Mouse (Mus musculus): Measurements from ENCODE around the gene Grin2c.

- no peak for TF ChIP-seq CTCF (IDR thresholded peaks at IDR 0.05; ENCODE audit: control insufficient read depth, insufficient read depth, insufficient read length)
- TF ChIP-seq USF1 (IDR thresholded peaks at IDR 0.05; ENCODE audit: low read depth), result no peak
- no peak for TF ChIP-seq FOSL1 (IDR thresholded peaks at IDR 0.05; ENCODE audit: insufficient read depth, low read length, poor library complexity, severe bottlenecking)
- TF ChIP-seq MAX (IDR thresholded peaks at IDR 0.05), result no peak
- TF ChIP-seq CEBPB (IDR thresholded peaks at IDR 0.05; ENCODE audit: low read depth), result no peak
- no peak for TF ChIP-seq MYOG (IDR thresholded peaks at IDR 0.05; ENCODE audit: control insufficient read depth, extremely low read depth, insufficient read length)
- TF ChIP-seq MYOD1 (IDR thresholded peaks at IDR 0.05; ENCODE audit: control insufficient read depth, insufficient read length, low read depth), result no peak
These were observed 41.7 kb downstream of the Grin2c start for GRCm38 (mm10) chr11:115225301-115225700.
